Mouse (Mus musculus): Measurements from ENCODE around the gene Atp11b. TPM values are rescaled to one million over a fixed set of nuclear protein-coding genes. Genes with fewer than 3 reads are reported as not detected.

Atp11b gene
- polyA plus RNA-seq (2015; fragmentation: Nextera tagmentation; extraction: Ambion mirVana), result 9.9 and 11.9 TPM in 2 replicates

GRCm38 (mm10) chr3:35753825-35754767 lies at the start of gene Atp11b:
Atp11b (plus strand) TSS chr3:35754106.
- Histone ChIP-seq H3K4me1 (ENCODE audit: insufficient read depth) (peaks cover 5% of the 10 kb centered on the region; the same call in 1 of the 2 replicates), H3K27me3 (ENCODE audit: insufficient read depth, low read length) (no peaks in the 10 kb centered on the region), H3K4me3 (ENCODE audit: low read depth, low read length) (peak within 1 kb of the TSS; percentile 87), H3K36me3 (replicated peaks; ENCODE audit: insufficient read depth, low read length) (no peaks in the 10 kb centered on the region), H3K27ac (ENCODE audit: low read depth) (peak within 1 kb of the TSS; percentile 97), H3K9me3 (ENCODE audit: low read length) (no peaks in the 10 kb centered on the region), H3K4me2 (ENCODE audit: low read depth, low read length) (peak within 1 kb of the TSS; percentile 75), H3K9ac (replicated peaks) (peak within 1 kb of the TSS; percentile 93)
- DNase-seq, result peak; percentile 96
- under 1% methylated on average over 85 of the region's 114 CpGs for WGBS (ENCODE audit: insufficient replicate concordance)
- peak; percentile 32 for TF ChIP-seq CTCF (IDR thresholded peaks at IDR 0.05; ENCODE audit: low read depth)
- no peak for TF ChIP-seq EP300 (IDR thresholded peaks at IDR 0.05; ENCODE audit: low read depth)
- peak; percentile 93 for ATAC-seq

GRCm38 (mm10) chr3:35704328-35704613 lies 49.6 kb upstream of the Atp11b start:
- Histone ChIP-seq H3K36me3 (replicated peaks; ENCODE audit: insufficient read depth, low read length) (no peaks in the 10 kb centered on the region), H3K9ac (replicated peaks) (no peak overlapping the region), H3K27ac (ENCODE audit: low read depth) (no peak overlapping the region), H3K9me3 (ENCODE audit: low read length) (no peaks in the 10 kb centered on the region), H3K4me1 (ENCODE audit: insufficient read depth) (no peaks in the 10 kb centered on the region), H3K4me3 (ENCODE audit: low read depth, low read length) (no peak overlapping the region), H3K27me3 (ENCODE audit: insufficient read depth, low read length) (no peaks in the 10 kb centered on the region), H3K4me2 (ENCODE audit: low read depth, low read length) (no peak overlapping the region)
- ATAC-seq (no peak), DNase-seq (no peak)
- 75% methylated on average over 4 of the region's 4 CpGs for WGBS (ENCODE audit: insufficient replicate concordance)
- TF ChIP-seq CTCF (IDR thresholded peaks at IDR 0.05; ENCODE audit: low read depth), result no peak
- no peak for TF ChIP-seq EP300 (IDR thresholded peaks at IDR 0.05; ENCODE audit: low read depth)

GRCm38 (mm10) chr3:35719531-35720205 lies 34.2 kb upstream of the Atp11b start:
- ATAC-seq, result no peak
- 48% methylated on average over 8 of the region's 8 CpGs for WGBS (ENCODE audit: insufficient replicate concordance)
- no peak overlapping the region for H3K27ac ChIP-seq (ENCODE audit: low read depth)

GRCm38 (mm10) chr3:35720801-35721200 lies 33.1 kb upstream of the Atp11b start:
- peak overlapping the region; percentile 24; the same call in 1 of the 2 replicates for H3K27ac ChIP-seq (ENCODE audit: low read depth)
- 34% methylated on average over 3 of the region's 3 CpGs for WGBS (ENCODE audit: insufficient replicate concordance)
- H3K9me3 ChIP-seq (ENCODE audit: low read length), result no peaks in the 10 kb centered on the region
- H3K4me3 ChIP-seq (ENCODE audit: low read depth, low read length), result no peak overlapping the region
- H3K4me2 ChIP-seq (ENCODE audit: low read depth, low read length), result no peak overlapping the region
- H3K9ac ChIP-seq (replicated peaks), result no peak overlapping the region
- TF ChIP-seq EP300 (IDR thresholded peaks at IDR 0.05; ENCODE audit: low read depth) (no peak), CTCF (IDR thresholded peaks at IDR 0.05; ENCODE audit: low read depth) (no peak)
- peaks cover 10% of the 10 kb centered on the region for H3K4me1 ChIP-seq (ENCODE audit: insufficient read depth)
- DNase-seq (no peak), ATAC-seq (peak; percentile 51; the same call in 1 of the 2 replicates)
- no peaks in the 10 kb centered on the region for H3K36me3 ChIP-seq (replicated peaks; ENCODE audit: insufficient read depth, low read length)
- no peaks in the 10 kb centered on the region for H3K27me3 ChIP-seq (ENCODE audit: insufficient read depth, low read length)

More at GRCm38 (mm10) chr3:35719531-35720205, 34.2 kb upstream of the Atp11b start:
- Histone ChIP-seq H3K9me3 (ENCODE audit: low read length) (no peaks in the 10 kb centered on the region), H3K4me2 (ENCODE audit: low read depth, low read length) (no peak overlapping the region), H3K27me3 (ENCODE audit: insufficient read depth, low read length) (no peaks in the 10 kb centered on the region), H3K4me3 (ENCODE audit: low read depth, low read length) (no peak overlapping the region), H3K4me1 (ENCODE audit: insufficient read depth) (peaks cover 10% of the 10 kb centered on the region), H3K36me3 (replicated peaks; ENCODE audit: insufficient read depth, low read length) (no peaks in the 10 kb centered on the region), H3K9ac (replicated peaks) (no peak overlapping the region)
- DNase-seq, result no peak
- TF ChIP-seq CTCF (IDR thresholded peaks at IDR 0.05; ENCODE audit: low read depth) (no peak), EP300 (IDR thresholded peaks at IDR 0.05; ENCODE audit: low read depth) (no peak)

GRCm38 (mm10) chr3:35721818-35722446 lies 32.0 kb upstream of the Atp11b start:
- Histone ChIP-seq H3K4me3 (ENCODE audit: low read depth, low read length) (no peak overlapping the region), H3K36me3 (replicated peaks; ENCODE audit: insufficient read depth, low read length) (no peaks in the 10 kb centered on the region), H3K27ac (ENCODE audit: low read depth) (peak overlapping the region; percentile 29; the same call in 1 of the 2 replicates), H3K27me3 (ENCODE audit: insufficient read depth, low read length) (no peaks in the 10 kb centered on the region), H3K4me1 (ENCODE audit: insufficient read depth) (peaks cover 10% of the 10 kb centered on the region), H3K9me3 (ENCODE audit: low read length) (no peaks in the 10 kb centered on the region), H3K4me2 (ENCODE audit: low read depth, low read length) (no peak overlapping the region), H3K9ac (replicated peaks) (no peak overlapping the region)
- TF ChIP-seq EP300 (IDR thresholded peaks at IDR 0.05; ENCODE audit: low read depth) (no peak), CTCF (IDR thresholded peaks at IDR 0.05; ENCODE audit: low read depth) (no peak)
- DNase-seq, result no peak
- ATAC-seq, result no peak
- 68% methylated on average over 4 of the region's 4 CpGs for WGBS (ENCODE audit: insufficient replicate concordance)

GRCm38 (mm10) chr3:35722811-35723210 lies 31.1 kb upstream of the Atp11b start:
- 81% methylated on average over 7 of the region's 7 CpGs for WGBS (ENCODE audit: insufficient replicate concordance)
- Histone ChIP-seq H3K4me3 (ENCODE audit: low read depth, low read length) (no peak overlapping the region), H3K27me3 (ENCODE audit: insufficient read depth, low read length) (no peaks in the 10 kb centered on the region), H3K27ac (ENCODE audit: low read depth) (no peak overlapping the region), H3K9me3 (ENCODE audit: low read length) (no peaks in the 10 kb centered on the region), H3K36me3 (replicated peaks; ENCODE audit: insufficient read depth, low read length) (no peaks in the 10 kb centered on the region), H3K4me1 (ENCODE audit: insufficient read depth) (peaks cover 10% of the 10 kb centered on the region), H3K9ac (replicated peaks) (no peak overlapping the region), H3K4me2 (ENCODE audit: low read depth, low read length) (no peak overlapping the region)
- DNase-seq (no peak), ATAC-seq (no peak)
- TF ChIP-seq CTCF (IDR thresholded peaks at IDR 0.05; ENCODE audit: low read depth), result no peak
- no peak for TF ChIP-seq EP300 (IDR thresholded peaks at IDR 0.05; ENCODE audit: low read depth)
